ENCODE assay signal across 23 mouse cellular contexts in genomic region chr13:55019181-55019580, GRCm38 (mm10). TPM values are rescaled to one million over a fixed set of nuclear protein-coding genes. Genes with fewer than 3 reads are reported as not detected.
DNase-seq lines count a peak whose midpoint lies in the region; ATAC-seq and TF ChIP-seq lines count a peak whose summit lies in the region.
"Had no signal": no experiment of that assay in that cellular context is flagged by ENCODE, and none has a peak within 500 bp of the region (broad histone marks: within the 10 kb centered on the region; RNA-seq: fewer than 3 reads in every experiment).

No protein-coding gene starts in this region.

- no peaks in the 10 kb centered on the region for H3K9me3 ChIP-seq in liver, embryonic 14.5 days (ENCODE audit: control insufficient read depth, low read length)
- H3K9me3 ChIP-seq in liver, embryonic 12.5 days (replicated peaks): no peaks in the 10 kb centered on the region
- H3K9me3 ChIP-seq: forebrain, embryonic 12.5 days; hindbrain, embryonic 10.5 days; megakaryocyte, embryonic 14.5 days; midbrain, embryonic 15.5 days had no signal

- no peak overlapping the region for H3K4me2 ChIP-seq in liver, embryonic 14.5 days (ENCODE audit: low read depth)
- no peak overlapping the region for H3K4me2 ChIP-seq in liver, embryonic 12.5 days
- H3K4me2 ChIP-seq: forebrain, embryonic 12.5 days; midbrain, embryonic 15.5 days had no signal

- no peak for TF ChIP-seq EP300 in liver, embryonic 14.5 days (IDR thresholded peaks at IDR 0.05; ENCODE audit: low read depth)

- no peak for ATAC-seq in liver, embryonic 14.5 days (ENCODE audit: insufficient read depth)
- no peak for ATAC-seq in liver, embryonic 12.5 days
- ATAC-seq: midbrain, embryonic 15.5 days had no signal

- H3K4me1 ChIP-seq in liver, embryonic 14.5 days (replicated peaks; ENCODE audit: control insufficient read depth in 2 of 2, insufficient read depth in 2 of 2, low read length in 1 of 2): no peaks in the 10 kb centered on the region
- no peaks in the 10 kb centered on the region for H3K4me1 ChIP-seq in liver, embryonic 12.5 days
- H3K4me1 ChIP-seq: midbrain, embryonic 15.5 days had no signal

- no peak overlapping the region for H3K9ac ChIP-seq in liver, embryonic 14.5 days (replicated peaks)
- no peak overlapping the region for H3K9ac ChIP-seq in liver, embryonic 12.5 days
- H3K9ac ChIP-seq: forebrain, embryonic 12.5 days; midbrain, embryonic 15.5 days had no signal

- 42% methylated on average over 3 of the region's 3 CpGs for WGBS in liver, embryonic 14.5 days (ENCODE audit: insufficient replicate concordance)
- WGBS in liver, embryonic 12.5 days (ENCODE audit: insufficient replicate concordance): 45% methylated on average over 3 of the region's 3 CpGs

- TF ChIP-seq CTCF in liver, embryonic 14.5 days (IDR thresholded peaks at IDR 0.05; ENCODE audit: low read depth): peak; percentile 20; the same call in 1 of the 2 replicates

- H3K27ac ChIP-seq in liver, embryonic 14.5 days: no peak overlapping the region
- H3K27ac ChIP-seq in liver, embryonic 12.5 days: no peak overlapping the region
- H3K27ac ChIP-seq: forebrain, embryonic 12.5 days; heart, adult 2 months; hindbrain, embryonic 10.5 days; left cerebral cortex, adult 2 months; midbrain, embryonic 15.5 days had no signal

- no peak for DNase-seq in liver, embryonic 14.5 days (ENCODE audit: low read depth in 3 of 3, low spot score in 3 of 3)
- DNase-seq in 416B (ENCODE audit: low read depth): peak; percentile 60
- DNase-seq in CD4-positive helper T cell, adult 2 months (ENCODE audit: low read depth, low spot score): peak; percentile 49
- DNase-seq in brain, adult 2 months (ENCODE audit: low read depth, low spot score): peak; percentile 33
- DNase-seq in Muller cell, postnatal 12 days (ENCODE audit: inconsistent ontology term): no peak
- DNase-seq in testis, postnatal 14 days (ENCODE audit: low spot score): no peak
- DNase-seq in retina, postnatal 1 day: no peak
- DNase-seq: adrenal gland, postnatal 10 days; cerebellum, adult 8-10 months; gastrocnemius, postnatal 14 days; heart, adult 2 months; kidney, adult 2 months; kidney, postnatal 14 days; left cerebral cortex, postnatal 4 days; lung, postnatal 10 days; right cerebral cortex, adult 18-20 months; thymus, adult 2 months had no signal

- H3K36me3 ChIP-seq in liver, embryonic 14.5 days (replicated peaks; ENCODE audit: control insufficient read depth, insufficient read depth, low read depth): no peaks in the 10 kb centered on the region
- H3K36me3 ChIP-seq in liver, embryonic 12.5 days: no peaks in the 10 kb centered on the region
- H3K36me3 ChIP-seq: forebrain, embryonic 12.5 days; hindbrain, embryonic 10.5 days; midbrain, embryonic 15.5 days had no signal

- H3K4me3 ChIP-seq in liver, embryonic 14.5 days (ENCODE audit: insufficient read depth in 1 of 2, low read depth in 2 of 2, low read length in 2 of 2): no peak overlapping the region
- H3K4me3 ChIP-seq in liver, embryonic 12.5 days: no peak overlapping the region
- H3K4me3 ChIP-seq: forebrain, embryonic 12.5 days; heart, adult 2 months; hindbrain, embryonic 10.5 days; left cerebral cortex, adult 2 months; megakaryocyte, embryonic 14.5 days; midbrain, embryonic 15.5 days had no signal

- H3K27me3 ChIP-seq in liver, embryonic 14.5 days (ENCODE audit: control insufficient read depth, insufficient read depth, low read length): no peaks in the 10 kb centered on the region
- H3K27me3 ChIP-seq in liver, embryonic 12.5 days (replicated peaks): peaks cover 10% of the 10 kb centered on the region; the same call in 1 of the 2 replicates
- H3K27me3 ChIP-seq: forebrain, embryonic 12.5 days; midbrain, embryonic 15.5 days had no signal

RNA-seq across cellular contexts. Expression of gene Hk3, which starts 2.0 kb away (rescaled TPM):
- 3.5 and 3.9 TPM in 2 replicates for polyA plus RNA-seq in liver, embryonic 14.5 days (2012; rRNA removed)
- 3.3 and 3.8 TPM in 2 replicates for polyA plus RNA-seq in liver, embryonic 14.5 days (2014; fragmentation: Nextera tagmentation; extraction: Ambion mirVana)
- 2.7 and 3.0 TPM in 2 replicates for polyA plus RNA-seq in liver, embryonic 12.5 days (2016; fragmentation: Nextera tagmentation; extraction: Ambion mirVana)

Comparison
In these comparisons a context has a peak if more than half of its experiments do, and no peak if none do; other contexts are left out.
1. DNase-seq: peak in 416B (single experiment), CD4-positive helper T cell, adult 2 months (single experiment) and brain, adult 2 months (single experiment); none in liver, embryonic 14.5 days (0 of 3), Muller cell, postnatal 12 days (single experiment), testis, postnatal 14 days (single experiment) and retina, postnatal 1 day (single experiment).